Mouse (Mus musculus) intestine, postnatal 0 days (tissue): ENCODE results near the gene Umodl1. TPM values are rescaled to one million over a fixed set of nuclear protein-coding genes. Genes with fewer than 3 reads are reported as not detected.

Source experiments
- ATAC-seq: fragments of 200-750 bp; cut with Nextera tagmentation; 2 replicates; pipeline ENCODE4 v1.8.0; 2017; ENCODE audit warnings: mild to moderate bottlenecking, moderate TSS enrichment, moderate library complexity
- H3K27ac ChIP-seq: fragments of 300-500 bp; sonication (generic); 2 replicates; pipeline ENCODE4 v1.5.1; 2014; ENCODE audit warnings: mild to moderate bottlenecking, low read depth, low read length, moderate library complexity
- H3K27me3 ChIP-seq: fragments of 300-500 bp; sonication (generic); replicated peaks from 2 replicates; pipeline ENCODE4 v1.6.1; 2014; ENCODE audit warnings: low read length, mixed read lengths; ENCODE audit not compliant: control insufficient read depth, insufficient read depth
- H3K36me3 ChIP-seq: fragments of 300-500 bp; sonication (generic); 2 replicates; pipeline ENCODE4 v1.6.1; 2014; ENCODE audit warnings: mild to moderate bottlenecking, moderate library complexity; ENCODE audit not compliant: control insufficient read depth, insufficient read depth
- H3K4me1 ChIP-seq: fragments of 300-500 bp; sonication (generic); replicated peaks from 2 replicates; pipeline ENCODE4 v1.6.1; 2014; ENCODE audit warnings: antibody characterized with exemption, low read length, mixed read lengths; ENCODE audit not compliant: control insufficient read depth, insufficient read depth
- H3K4me2 ChIP-seq: fragments of 300-500 bp; sonication (generic); replicated peaks from 2 replicates; pipeline ENCODE4 v1.6.1; 2014; ENCODE audit warnings: low read depth, mild to moderate bottlenecking, moderate library complexity
- H3K4me3 ChIP-seq: fragments of 300-500 bp; sonication (generic); 2 replicates; pipeline ENCODE4 v1.5.1; 2014; ENCODE audit warnings: low read depth, low read length
- H3K9ac ChIP-seq: fragments of 300-500 bp; sonication (generic); 2 replicates; pipeline ENCODE4 v1.6.1; 2014; ENCODE audit warnings: mild to moderate bottlenecking, low read depth, low read length
- H3K9me3 ChIP-seq: fragments of 300-500 bp; sonication (generic); 2 replicates; pipeline ENCODE4 v1.6.1; 2016; ENCODE audit warnings: mixed run types; ENCODE audit not compliant: control insufficient read depth
- CTCF ChIP-seq: sonication (generic); IDR thresholded peaks from 2 replicates; pipeline ENCODE4 v1.5.1; 2016; ENCODE audit warnings: low read depth, mild to moderate bottlenecking, control low read depth, antibody characterized with exemption, moderate library complexity
- WGBS: fragments of 180-500 bp; shearing (Covaris S2); extraction: QIAGEN DNeasy Blood & Tissue Kit; methylation state at CpG from one replicate; pipeline ENCODE4 v1.1.7; 2014; 5-methylcytosine and 5-hydroxymethylcytosine counted together
- polyA plus RNA-seq: library from polyadenylated mRNA; unstranded; fragments of >200 nt; fragmentation: Nextera tagmentation; extraction: Ambion mirVana; gene quantifications from 2 replicates; pipeline ENCODE4 v1.2.1, GENCODE M21; 2015

Umodl1 gene
- polyA plus RNA-seq, 1 experiment from 2014 or later = 0.04 TPM

GRCm38 (mm10) chr17:31037331-31037730 lies 82.9 kb downstream of the Umodl1 start:
- Histone ChIP-seq H3K4me3 (no peak overlapping the region), H3K4me2 (no peak overlapping the region), H3K27me3 (no peaks in the 10 kb centered on the region), H3K9me3 (no peaks in the 10 kb centered on the region), H3K9ac (no peak overlapping the region), H3K4me1 (no peaks in the 10 kb centered on the region), H3K27ac (no peak overlapping the region), H3K36me3 (no peaks in the 10 kb centered on the region)
- no peak for ATAC-seq
- WGBS = 76% methylated on average over 8 of the region's 8 CpGs
- no peak for TF ChIP-seq CTCF

- ATAC-seq = no peak
- H3K4me1 ChIP-seq = no peaks in the 10 kb centered on the region
- H3K36me3 ChIP-seq = no peaks in the 10 kb centered on the region
- H3K27me3 ChIP-seq = no peaks in the 10 kb centered on the region
- H3K4me2 ChIP-seq = no peak overlapping the region
- H3K9me3 ChIP-seq = no peaks in the 10 kb centered on the region
- H3K27ac ChIP-seq = no peak overlapping the region
- no peak for TF ChIP-seq CTCF
- WGBS = 64% methylated on average over 4 of the region's 4 CpGs
- H3K9ac ChIP-seq = no peak overlapping the region
- H3K4me3 ChIP-seq = no peak overlapping the region
Measured at GRCm38 (mm10) chr17:31038381-31038780, 83.9 kb downstream of the Umodl1 start.

GRCm38 (mm10) chr17:31039626-31040025 lies 85.2 kb downstream of the Umodl1 start:
- Histone ChIP-seq H3K27me3 (no peaks in the 10 kb centered on the region), H3K4me3 (no peak overlapping the region), H3K4me2 (no peak overlapping the region), H3K36me3 (no peaks in the 10 kb centered on the region), H3K9me3 (no peaks in the 10 kb centered on the region), H3K27ac (no peak overlapping the region), H3K4me1 (no peaks in the 10 kb centered on the region), H3K9ac (no peak overlapping the region)
- WGBS = 50% methylated on average over 7 of the region's 7 CpGs
- no peak for TF ChIP-seq CTCF
- no peak for ATAC-seq

- no peak overlapping the region for H3K9ac ChIP-seq
- no peaks in the 10 kb centered on the region for H3K9me3 ChIP-seq
- WGBS = 67% methylated on average over 7 of the region's 7 CpGs
- TF ChIP-seq CTCF = no peak
- H3K4me1 ChIP-seq = no peaks in the 10 kb centered on the region
- H3K27me3 ChIP-seq = no peaks in the 10 kb centered on the region
- no peak overlapping the region for H3K4me2 ChIP-seq
- ATAC-seq = no peak
- no peaks in the 10 kb centered on the region for H3K36me3 ChIP-seq
- no peak overlapping the region for H3K27ac ChIP-seq
- no peak overlapping the region for H3K4me3 ChIP-seq
Measured at GRCm38 (mm10) chr17:31040421-31040820, 86.0 kb downstream of the Umodl1 start.

GRCm38 (mm10) chr17:31042751-31043150 lies 88.3 kb downstream of the Umodl1 start:
- Histone ChIP-seq H3K4me1 (no peaks in the 10 kb centered on the region), H3K27me3 (no peaks in the 10 kb centered on the region), H3K27ac (no peak overlapping the region), H3K4me2 (no peak overlapping the region), H3K9me3 (no peaks in the 10 kb centered on the region), H3K36me3 (no peaks in the 10 kb centered on the region), H3K4me3 (no peak overlapping the region), H3K9ac (no peak overlapping the region)
- no peak for TF ChIP-seq CTCF
- WGBS = 56% methylated on average over 2 of the region's 2 CpGs
- ATAC-seq = no peak

GRCm38 (mm10) chr17:31057151-31057890 lies 102.9 kb downstream of the Umodl1 start, which contains the start of gene Abcg1:
Gene Abcg1, plus strand, starts transcription at chr17:31057675.
- peak; percentile 61 for ATAC-seq
- Histone ChIP-seq H3K9me3 (0 out of 2 replicates have a peak, but pooled peaks cover 7% of the 10 kb centered on the region), H3K27ac (no peak within 1 kb of the TSS; the same call in 1 of the 2 replicates), H3K4me2 (peak within 1 kb of the TSS; percentile 77), H3K4me3 (peak within 1 kb of the TSS; percentile 45), H3K27me3 (peaks cover 35% of the 10 kb centered on the region), H3K36me3 (no peaks in the 10 kb centered on the region), H3K4me1 (no peaks in the 10 kb centered on the region), H3K9ac (no peak within 1 kb of the TSS)
- TF ChIP-seq CTCF = peak; percentile 31; the same call in 1 of the 2 replicates
- WGBS = 5% methylated on average over 39 of the region's 49 CpGs
